Mouse (Mus musculus) right cerebral cortex, adult 18-20 months (tissue): ENCODE measurements around the gene Ezh1.
A peak's percentile ranks its signal among the peaks of the same experiment; 100 is the strongest.

Source experiments
- DNase-seq: peaks from one replicate; pipeline ENCODE4 v3.0.0; 2022; ENCODE audit warnings: mixed read lengths

Gene Ezh1

DNA sequence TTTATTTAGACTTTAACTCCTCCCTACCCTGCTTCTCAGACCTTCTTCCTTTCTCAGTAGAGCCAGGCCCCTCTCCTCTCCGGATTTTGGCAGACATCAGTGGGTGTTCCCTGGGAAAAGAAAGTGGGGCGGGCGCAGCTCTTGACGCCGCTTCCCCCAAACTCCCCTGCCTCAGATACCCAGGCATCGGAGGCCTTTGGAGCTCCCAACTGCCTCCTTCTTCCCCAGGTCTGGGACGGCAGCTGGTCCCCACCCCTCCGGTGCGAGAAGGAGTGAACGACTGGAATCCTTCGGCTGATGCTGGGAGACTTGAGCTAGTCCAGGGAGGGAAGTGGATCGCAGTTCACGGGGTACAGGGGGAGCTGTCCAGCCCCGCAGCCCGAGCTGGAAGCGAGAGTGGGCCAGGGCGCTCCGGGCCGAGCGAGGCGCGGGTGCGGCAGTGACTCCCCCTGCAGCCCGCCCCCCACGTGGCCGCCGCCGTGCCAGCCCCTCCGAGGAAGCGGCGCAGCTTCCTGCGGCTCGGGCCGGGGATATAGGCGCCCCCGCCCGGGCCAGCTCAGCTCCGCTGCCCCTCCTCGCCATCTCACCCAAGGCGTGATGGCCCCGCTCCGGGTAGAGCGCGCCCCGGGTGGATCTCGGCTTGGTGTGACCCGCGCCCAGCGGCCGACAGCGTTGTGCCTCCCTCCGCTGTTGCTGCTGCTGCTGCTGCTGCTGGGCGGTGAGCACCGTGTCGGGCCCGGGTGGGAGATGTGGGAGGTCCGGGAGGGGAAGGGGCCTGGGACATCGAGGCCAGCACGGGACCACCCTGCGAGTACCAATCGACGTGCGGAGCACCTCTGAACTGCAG is 19.8 kb upstream of the Ezh1 start, which contains the start of gene Ramp2:
Gene Ramp2, plus strand, starts transcription at position 174 of the 847 bp plus-strand sequence.
- DNase-seq, result peak; percentile 32

- no peak for DNase-seq
These were observed 18.8 kb upstream of the Ezh1 start for GRCm38 (mm10) chr11:101245071-101245470.

DNA sequence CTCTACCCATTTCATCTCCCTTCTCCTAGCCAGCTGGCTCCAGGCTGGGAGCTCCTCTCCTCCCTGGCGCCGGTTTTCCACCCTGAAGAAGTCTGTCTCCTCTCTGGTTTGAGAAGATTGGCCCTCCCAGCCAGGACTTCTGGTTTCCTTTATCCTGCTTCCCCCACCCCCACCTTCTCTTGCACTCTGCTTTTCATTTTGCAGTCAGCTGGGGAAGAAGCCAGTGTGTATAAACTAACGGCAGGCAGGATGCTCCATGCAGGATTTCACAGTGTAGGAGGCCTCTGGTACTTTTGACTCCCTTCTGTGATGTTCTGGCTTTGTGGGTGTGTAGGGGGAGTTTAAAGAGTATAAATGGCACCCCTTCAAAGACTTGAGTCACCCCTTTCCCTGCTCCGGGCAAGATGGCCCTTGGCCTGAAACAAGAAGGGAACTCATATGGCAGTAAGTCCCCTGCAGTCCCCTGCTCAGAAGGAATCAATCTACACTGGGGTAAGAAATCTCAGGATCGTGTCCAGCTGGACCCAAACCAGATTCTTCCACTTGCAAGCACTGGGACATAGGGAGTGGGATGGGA is 11.9 kb upstream of the Ezh1 start:
- peak; percentile 55 for DNase-seq

DNA sequence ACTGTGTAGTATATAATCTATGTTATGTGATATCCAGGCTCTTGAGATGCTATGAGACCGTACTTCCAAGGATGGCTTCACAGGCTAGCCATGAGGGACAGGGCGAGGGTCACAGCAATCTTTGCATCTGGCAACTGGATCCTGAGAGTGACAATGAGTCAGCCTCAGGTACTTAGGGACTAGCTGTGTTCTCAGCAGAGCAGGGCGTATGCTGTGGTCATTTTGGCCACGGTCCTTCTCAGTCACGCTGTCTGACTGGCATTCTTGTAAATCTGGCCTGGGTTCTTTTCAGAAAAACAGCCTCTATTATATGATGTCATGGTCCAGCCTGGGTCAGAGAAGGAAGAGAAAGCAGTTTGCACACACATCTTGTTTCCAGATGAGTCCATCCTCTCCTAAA is 10.5 kb upstream of the Ezh1 start:
- DNase-seq, result no peak

GRCm38 (mm10) chr11:101235429-101235828 is 9.2 kb upstream of the Ezh1 start:
- no peak for DNase-seq

DNA sequence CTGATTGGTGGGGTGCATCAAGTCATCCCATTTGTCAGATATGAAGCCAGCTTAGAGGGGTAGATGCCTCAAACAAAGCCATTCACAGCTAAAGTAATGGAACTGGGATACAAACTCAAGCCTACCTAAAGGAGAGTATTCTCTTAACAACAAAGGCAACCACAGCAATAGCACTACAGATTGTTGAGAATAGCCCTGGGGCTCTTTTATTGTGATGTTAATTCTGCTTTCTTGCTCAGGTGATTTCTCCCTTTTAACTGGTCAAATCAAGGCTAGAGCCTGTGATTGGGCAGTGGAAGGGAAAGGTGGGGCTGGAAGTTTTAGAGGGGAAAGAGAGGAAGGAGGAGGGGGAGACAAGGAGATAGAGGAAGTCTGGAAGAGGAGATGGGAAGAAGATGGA is 7.9 kb upstream of the Ezh1 start:
- DNase-seq, result no peak

DNA sequence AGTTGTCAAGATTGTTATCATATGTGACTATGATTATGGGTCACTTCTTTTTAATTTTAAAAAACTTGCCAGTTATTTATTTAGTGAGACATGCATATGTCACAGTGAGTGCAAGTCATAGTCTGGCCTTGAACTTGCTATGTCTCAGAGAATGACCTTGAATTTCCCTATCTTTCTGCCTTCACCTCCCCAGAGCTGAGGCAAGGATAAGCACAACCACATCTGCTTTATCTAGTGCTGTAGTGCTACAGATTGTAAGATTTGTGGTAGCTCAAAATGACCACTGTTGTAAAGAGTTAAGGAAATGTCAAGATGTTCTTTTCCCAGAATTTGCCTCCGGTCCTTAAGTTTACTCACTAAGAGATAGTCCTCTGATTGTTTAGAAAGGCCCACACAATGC is 7.0 kb upstream of the Ezh1 start:
- no peak for DNase-seq

GRCm38 (mm10) chr11:101232010-101232839 is 6.0 kb upstream of the Ezh1 start:
- no peak for DNase-seq

DNA sequence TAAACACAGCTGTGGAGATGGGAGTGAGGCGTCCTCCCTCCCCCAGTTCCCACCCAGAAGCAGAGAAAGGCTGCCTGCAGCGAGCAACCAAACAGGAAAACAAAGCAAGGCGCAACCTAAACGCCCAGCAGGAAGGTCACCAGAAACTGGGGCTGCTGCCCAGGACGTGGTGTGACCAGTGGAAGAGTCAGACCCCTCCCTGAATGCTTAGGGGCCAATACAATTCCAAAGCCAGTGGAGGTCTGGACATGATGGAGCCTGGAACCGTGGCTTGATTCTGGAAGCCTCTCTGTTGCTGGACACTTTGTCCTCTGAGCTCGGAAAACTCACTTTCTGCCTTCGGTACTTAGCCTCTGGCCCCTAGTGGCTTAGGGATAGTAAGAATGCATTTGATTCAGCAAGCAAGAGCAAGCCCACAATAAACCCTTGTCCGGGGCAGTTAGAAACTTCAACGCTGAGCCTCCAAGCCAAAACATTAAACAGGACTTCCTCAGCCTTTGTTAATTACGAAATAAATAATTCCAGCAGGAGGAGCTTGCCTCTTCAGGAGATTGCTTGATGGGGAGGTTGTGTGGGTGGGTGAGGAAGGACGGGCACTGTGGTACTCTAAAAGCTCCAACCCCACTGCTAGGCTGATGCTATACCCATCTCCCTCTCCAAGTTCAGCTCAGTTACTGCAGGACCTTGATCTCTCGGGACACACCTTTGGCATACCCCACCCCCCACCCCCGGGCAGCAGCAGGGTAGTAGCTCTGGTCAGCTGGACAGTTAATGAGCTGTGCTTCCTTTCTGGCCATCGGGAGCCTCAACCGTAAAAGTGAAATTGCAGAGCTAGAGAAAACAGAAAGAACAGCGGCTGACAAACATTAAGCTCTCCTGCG is 5.0 kb upstream of the Ezh1 start:
- no peak for DNase-seq

GRCm38 (mm10) chr11:101230526-101230925 is 4.3 kb upstream of the Ezh1 start:
- DNase-seq, result no peak

DNA sequence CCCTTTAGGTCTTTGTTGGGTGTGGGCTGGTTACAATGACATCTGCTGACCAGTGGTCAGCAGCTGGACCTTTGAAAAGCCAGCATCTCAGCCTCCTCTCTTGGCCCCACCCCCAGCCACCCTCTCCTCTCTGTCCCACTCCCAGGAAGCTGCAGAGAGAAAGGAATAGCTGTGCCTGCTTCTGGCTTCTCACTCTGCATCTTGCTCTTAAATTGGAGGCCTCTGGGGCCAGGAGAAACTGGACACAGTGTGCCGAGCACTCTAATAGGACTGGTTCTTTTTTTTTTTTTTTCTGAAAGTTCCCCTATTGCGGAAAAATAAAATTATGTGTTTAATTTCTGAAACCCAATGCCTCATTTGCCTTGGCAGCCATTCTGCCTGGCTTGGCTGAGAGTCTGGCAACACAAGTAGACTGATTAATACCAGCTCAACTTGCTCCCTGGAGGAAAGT is 3.8 kb upstream of the Ezh1 start:
- no peak for DNase-seq

DNA sequence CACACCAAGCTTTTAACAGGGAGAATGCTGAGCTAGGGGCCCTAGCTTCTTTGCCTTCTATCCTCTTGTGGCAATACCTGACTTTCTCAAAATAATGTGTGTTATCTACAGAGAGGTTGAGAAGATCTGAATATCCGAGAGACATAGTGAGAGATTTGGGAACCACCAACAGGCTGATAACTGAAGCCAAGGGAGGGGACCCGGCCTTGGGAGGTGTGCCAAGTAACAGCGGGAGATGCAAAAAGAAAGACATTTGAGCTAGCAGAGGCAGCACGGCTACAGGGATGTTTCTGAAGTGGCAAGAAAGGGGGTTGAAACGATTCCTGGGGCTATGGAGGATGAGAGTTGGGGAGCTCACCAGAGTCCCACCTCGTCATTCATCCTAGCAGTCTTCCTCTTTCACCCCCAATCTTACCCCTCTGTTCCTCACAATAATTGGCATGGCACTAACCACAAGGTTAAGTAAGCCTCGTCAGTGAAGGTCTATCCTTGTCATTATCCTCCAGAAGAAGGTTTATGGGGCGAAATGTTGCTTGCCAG is 3.2 kb upstream of the Ezh1 start:
- DNase-seq, result no peak

- DNase-seq, result no peak
These were observed 765 bp downstream of the Ezh1 start for GRCm38 (mm10) chr11:101225331-101226064.

DNA sequence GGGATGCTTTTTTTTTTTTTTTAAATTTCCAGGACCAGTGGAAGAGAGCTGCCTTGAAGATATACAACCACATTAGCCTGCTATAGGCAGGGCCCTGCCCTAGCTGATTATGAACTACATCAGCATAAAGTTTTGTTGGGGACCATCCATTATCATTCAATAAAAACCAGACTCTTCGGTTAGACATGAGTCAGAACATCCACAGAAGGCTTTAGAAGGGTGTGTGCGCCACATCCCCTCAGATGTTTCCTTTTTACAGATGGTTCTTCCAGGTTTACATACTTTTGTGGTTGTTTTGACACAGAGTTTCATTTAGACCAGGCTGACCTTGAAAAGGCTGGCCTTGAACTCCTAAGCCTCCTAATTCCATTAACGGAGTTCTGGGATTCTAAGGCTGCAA is 1.9 kb downstream of the Ezh1 start:
- no peak for DNase-seq

- DNase-seq, result no peak
These were observed 4.8 kb downstream of the Ezh1 start for GRCm38 (mm10) chr11:101221306-101221986.

DNA sequence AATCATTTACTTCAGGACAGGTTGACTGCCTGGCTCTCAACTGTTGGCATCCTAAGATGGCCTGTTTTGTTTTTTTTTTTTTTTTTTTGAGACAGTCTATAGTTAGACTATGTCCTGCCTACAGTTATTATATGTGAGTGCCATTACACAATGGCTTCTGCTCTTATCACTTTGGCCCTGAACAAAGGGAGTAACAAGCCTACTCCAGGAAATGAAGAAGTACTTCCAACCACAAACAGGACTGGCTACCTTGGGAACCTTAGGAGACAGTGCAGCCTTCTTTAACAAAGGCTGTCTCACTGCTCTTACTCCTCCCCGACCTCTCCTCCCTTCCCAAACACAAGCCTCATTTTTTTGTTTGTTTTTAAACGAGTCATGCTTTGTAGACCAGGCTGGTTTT is 5.4 kb downstream of the Ezh1 start:
- no peak for DNase-seq

DNA sequence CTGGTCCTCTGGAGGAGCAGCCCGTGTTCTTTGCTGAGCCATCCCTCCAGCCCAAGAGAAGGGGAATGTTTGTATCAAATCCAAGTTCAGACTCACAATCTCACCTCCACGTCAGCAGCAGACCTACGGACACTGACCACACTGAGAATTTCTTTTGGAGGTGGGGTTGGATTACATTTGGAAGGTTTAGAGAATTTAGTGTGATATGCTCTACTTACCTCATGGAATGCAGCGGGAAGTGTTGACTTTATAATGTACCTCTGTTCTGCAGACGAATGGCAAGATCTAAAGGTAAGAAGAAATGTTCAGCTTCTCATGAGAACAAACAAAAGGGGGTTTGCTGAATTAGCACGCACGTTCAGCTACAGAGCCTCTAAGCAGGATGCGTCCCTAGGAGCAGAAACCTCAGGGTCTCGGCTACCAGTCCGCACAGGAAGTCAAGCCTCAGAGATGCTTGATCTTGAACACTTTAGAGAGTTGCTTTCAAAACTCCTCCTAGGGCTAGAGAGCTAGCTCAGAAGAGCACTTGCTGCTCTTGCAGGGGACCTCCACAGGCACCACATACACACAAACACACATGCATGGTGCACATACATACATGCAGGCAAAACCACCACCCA is 7.7 kb downstream of the Ezh1 start:
- no peak for DNase-seq

- no peak for DNase-seq
These were observed 9.3 kb downstream of the Ezh1 start for GRCm38 (mm10) chr11:101216936-101217335.

DNA sequence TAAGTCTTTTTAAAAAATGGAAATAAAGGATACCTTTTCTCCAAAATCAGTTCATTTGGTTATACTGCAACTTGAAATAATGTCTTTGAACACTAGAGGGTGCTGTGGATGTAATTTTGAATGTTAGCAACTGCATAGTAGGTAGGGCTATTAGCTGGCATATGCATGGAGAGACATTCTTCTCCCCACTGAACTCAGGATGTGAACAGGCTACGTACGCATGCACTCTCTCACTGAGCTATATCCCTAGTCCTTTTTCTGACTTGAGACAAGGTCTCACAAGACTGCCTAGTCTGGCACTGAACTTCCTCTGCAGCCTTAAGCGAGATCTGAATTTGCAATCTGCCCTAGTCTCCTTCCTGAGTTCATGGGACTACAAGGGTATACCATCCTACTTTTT is 14.3 kb downstream of the Ezh1 start:
- DNase-seq, result no peak

DNA sequence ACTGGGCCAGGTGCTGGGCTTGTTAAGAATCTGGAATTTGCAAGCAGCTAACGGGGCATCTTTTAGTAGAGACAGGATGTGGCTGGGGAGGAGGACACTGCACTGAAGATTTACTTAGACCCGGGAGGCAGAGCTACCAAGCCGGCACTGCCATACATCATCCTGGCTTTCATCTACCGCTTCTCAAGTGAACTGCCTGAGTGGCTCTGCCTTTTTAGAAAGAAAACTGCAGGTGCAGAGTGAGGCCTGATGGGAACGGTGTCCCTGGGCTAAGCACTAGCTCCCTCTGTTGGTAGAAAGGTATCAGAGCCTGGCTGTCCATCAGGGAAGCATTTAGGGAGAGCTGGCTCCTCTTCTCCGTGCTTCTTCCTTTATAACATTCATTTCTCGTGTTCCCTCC is 25.3 kb downstream of the Ezh1 start:
- DNase-seq, result no peak
